8 mouse cellular contexts compared by ENCODE assay signal in the genomic region with DNA sequence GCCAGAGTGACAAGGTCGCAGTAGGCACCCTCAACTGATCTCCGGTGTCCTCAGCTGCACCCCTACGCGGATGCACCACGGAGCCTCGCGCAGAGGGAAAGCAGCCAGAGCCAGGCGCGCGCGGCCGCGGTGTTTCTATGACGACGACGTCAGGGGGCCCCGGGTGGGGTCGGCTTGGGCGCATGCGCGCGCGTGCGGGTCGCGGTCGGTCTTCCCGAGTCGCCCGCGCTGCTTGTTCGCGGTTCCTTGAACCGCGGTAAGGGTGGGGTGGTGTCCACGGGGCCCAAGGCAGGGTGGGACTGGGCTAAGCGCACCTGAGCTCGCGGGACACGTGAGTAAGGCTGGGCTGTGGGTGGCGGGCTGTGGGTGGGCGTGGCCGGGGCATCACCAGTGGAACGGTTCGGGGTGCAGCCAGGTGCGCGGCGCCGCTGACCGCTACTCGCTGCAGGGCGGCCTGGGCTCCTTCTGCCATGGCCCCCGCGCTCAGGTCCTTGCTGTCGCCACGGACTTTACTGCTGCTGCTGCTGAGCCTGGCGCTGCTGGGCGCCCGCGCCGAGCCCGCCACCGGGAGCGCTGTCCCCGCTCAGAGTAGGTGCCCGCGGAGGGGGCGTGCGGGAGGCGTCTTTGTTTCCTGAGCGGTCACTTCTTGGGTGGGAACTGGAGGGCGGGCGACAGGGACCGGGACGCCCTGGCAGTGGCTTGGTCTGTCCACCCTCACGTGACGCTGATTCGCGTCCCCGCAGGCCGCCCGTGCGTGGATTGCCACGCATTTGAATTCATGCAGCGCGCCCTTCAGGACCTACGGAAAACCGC. TPM values are rescaled to one million over a fixed set of nuclear protein-coding genes. Genes with fewer than 3 reads are reported as not detected.
DNase-seq lines count a peak whose midpoint lies in the region; ATAC-seq and TF ChIP-seq lines count a peak whose summit lies in the region.

Gene Gm1673, plus strand, starts transcription at position 125 of the 813 bp plus-strand sequence.

- under 1% methylated on average over 80 of the region's 88 CpGs for WGBS in forebrain, embryonic 14.5 days
- WGBS in olfactory bulb, adult 2 months: under 1% methylated on average over 88 of the region's 88 CpGs

- H3K9ac ChIP-seq in forebrain, embryonic 14.5 days (ENCODE audit: low read length): peak within 1 kb of the TSS; percentile 90

- peak within 1 kb of the TSS; percentile 87 for H3K27ac ChIP-seq in forebrain, embryonic 14.5 days (ENCODE audit: low read depth, low read length)
- peak within 1 kb of the TSS; percentile 99 for H3K27ac ChIP-seq in layer of hippocampus, adult 2 months
- peak within 1 kb of the TSS; percentile 99 for H3K27ac ChIP-seq in olfactory bulb, adult 2 months (ENCODE audit: insufficient read depth, low read depth, low read length)

- TF ChIP-seq CTCF in layer of hippocampus, adult 2 months (conservative IDR thresholded peaks at IDR 0.05): peak; percentile 79
- peak; percentile 68 for TF ChIP-seq CTCF in olfactory bulb, adult 2 months (IDR thresholded peaks at IDR 0.05; ENCODE audit: insufficient read depth, low read depth, low read length)

- no peaks in the 10 kb centered on the region for H3K9me3 ChIP-seq in forebrain, embryonic 14.5 days (replicated peaks; ENCODE audit: control insufficient read depth, low read length)

- TF ChIP-seq POLR2A in olfactory bulb, adult 2 months (IDR thresholded peaks at IDR 0.05; ENCODE audit: insufficient read depth, low read depth, low read length): peak; percentile 85; the same call in 1 of the 2 replicates

- no peaks in the 10 kb centered on the region for H3K27me3 ChIP-seq in forebrain, embryonic 14.5 days (replicated peaks; ENCODE audit: control insufficient read depth, insufficient read depth, low read length)

- peaks cover 9% of the 10 kb centered on the region for H3K4me1 ChIP-seq in forebrain, embryonic 14.5 days (ENCODE audit: control insufficient read depth, insufficient read depth, low read length)
- H3K4me1 ChIP-seq in olfactory bulb, adult 2 months (ENCODE audit: control insufficient read depth, insufficient read depth, low read length): peaks cover 16% of the 10 kb centered on the region

- peak; percentile 76 for DNase-seq in ES-CJ7 (ENCODE audit: low read depth, low spot score)
- peak; percentile 37 for DNase-seq in c-Kit-positive CD71-negative TER-119-negative erythroid progenitor cells, embryonic 14.5 days (ENCODE audit: low read depth)
- peak; percentile 95 for DNase-seq in forebrain, embryonic 14.5 days (ENCODE audit: low spot score)
- peak; percentile 87 to 88 for DNase-seq in heart, postnatal 10 days
- DNase-seq in layer of hippocampus, adult 2 months (ENCODE audit: low spot score in 2 of 2): peak; percentile 91 to 95
- DNase-seq in lung, adult 18-20 months: peak; percentile 51 to 72
- DNase-seq in thymus, postnatal 14 days: peak; percentile 95

- peak within 1 kb of the TSS; percentile 94 for H3K4me3 ChIP-seq in forebrain, embryonic 14.5 days (ENCODE audit: low read depth, low read length)
- H3K4me3 ChIP-seq in layer of hippocampus, adult 2 months: peak within 1 kb of the TSS; percentile 95
- peak within 1 kb of the TSS; percentile 71 for H3K4me3 ChIP-seq in olfactory bulb, adult 2 months (ENCODE audit: insufficient read depth, low read depth, low read length)

- H3K4me2 ChIP-seq in forebrain, embryonic 14.5 days (ENCODE audit: low read length): peak within 1 kb of the TSS; percentile 77

- intact Hi-C loops in heart, postnatal 10 days (cut with DNase I): no loop called here

- peak; percentile 92 for ATAC-seq in forebrain, embryonic 14.5 days

- peaks cover 10% of the 10 kb centered on the region; the same call in 1 of the 2 replicates for H3K36me3 ChIP-seq in forebrain, embryonic 14.5 days (ENCODE audit: control insufficient read depth, insufficient read depth, low read length)

RNA-seq across cellular contexts. Expression of gene Gm1673, which starts in this region (rescaled TPM):
- 424 and 498 TPM in 2 replicates for polyA plus RNA-seq in forebrain, embryonic 14.5 days (2014; fragmentation: Nextera tagmentation; extraction: Ambion mirVana)
- total RNA-seq in heart, postnatal 10 days (2021): 1 to 10 TPM; 7.0 to 7.5 TPM
- 10 to 100 TPM; 57.5 to 58.0 TPM for total RNA-seq in layer of hippocampus, adult 2 months (2021)
- not detected in 2 replicates for polyA plus RNA-seq in olfactory bulb, adult 2 months (2012; ENCODE audit: insufficient read depth, insufficient read length, low replicate concordance, missing spikeins)

Comparison
In these comparisons a context has a peak if more than half of its experiments do, and no peak if none do; other contexts are left out.
1. Peak in every context shown above with its lines: DNase-seq, ATAC-seq, H3K4me3 ChIP-seq and H3K27ac ChIP-seq.
2. RNA of gene Gm1673 (total RNA-seq): 57.5 to 58.0 TPM in layer of hippocampus, adult 2 months; 7.0 to 7.5 TPM in heart, postnatal 10 days; every median in the first group is over 4 times any median in the second.
3. RNA of gene Gm1673 (polyA plus RNA-seq): 424 to 498 TPM in forebrain, embryonic 14.5 days; not detected in olfactory bulb, adult 2 months; every median in the first group is over 100 times any median in the second.
4. DNase-seq: peak in every context shown above with its lines; median percentile 95 in forebrain, embryonic 14.5 days; 95 in thymus, postnatal 14 days; 93 in layer of hippocampus, adult 2 months; 88 in heart, postnatal 10 days; 76 in ES-CJ7; 62 in lung, adult 18-20 months; 37 in c-Kit-positive CD71-negative TER-119-negative erythroid progenitor cells, embryonic 14.5 days.